Mouse (Mus musculus): ENCODE results near the gene Ell3.

GRCm38 (mm10) chr2:121414139-121414685 lies 29.9 kb downstream of the Ell3 start:
- TF ChIP-seq CTCF (IDR thresholded peaks at IDR 0.05; ENCODE audit: low read depth, low read length) = no peak
- TF ChIP-seq POLR2A (IDR thresholded peaks at IDR 0.05; ENCODE audit: extremely low read depth, insufficient read depth, low read length) = no peak

Measured in liver, adult 2 months (tissue).